Mouse (Mus musculus) spleen, adult 2 months (tissue): ENCODE measurements at regions not wholly inside any gene's neighbourhood (a gene's known extent, or its start where the extent isn't known, plus 50 kb on each side); places are given as distances from the start of the nearest gene placed in this dataset.

Experiments used
- DNase-seq, 2 experiments: peaks; one replicate each; pipeline versions ENCODE4 v3.0.0 to v3.0.0-alpha.2; 2012 to 2021; ENCODE audit warnings: low spot score in 2 of 2, low read depth in 1 of 2
- H3K27ac ChIP-seq: fragments of 200-500 bp; 2 replicates; pipeline ENCODE4 v1.5.1; 2012; ENCODE audit warnings: low read length, inconsistent platforms; ENCODE audit not compliant: insufficient read depth
- H3K27me3 ChIP-seq: fragments of 200-500 bp; 2 replicates; pipeline ENCODE4 v1.6.1; 2012; ENCODE audit warnings: mild to moderate bottlenecking, moderate library complexity, low read length, inconsistent platforms; ENCODE audit not compliant: control insufficient read depth, insufficient read depth
- H3K36me3 ChIP-seq: fragments of 200-500 bp; 2 replicates; pipeline ENCODE4 v1.6.1; 2012; ENCODE audit warnings: mild to moderate bottlenecking, low read length, inconsistent platforms; ENCODE audit not compliant: control insufficient read depth, insufficient read depth
- H3K4me1 ChIP-seq: fragments of 200-500 bp; 2 replicates; pipeline ENCODE4 v1.6.1; 2011; ENCODE audit warnings: inconsistent platforms; ENCODE audit not compliant: control insufficient read depth, insufficient read depth, insufficient read length
- H3K4me3 ChIP-seq: fragments of 200-500 bp; 2 replicates; pipeline ENCODE4 v1.5.1; 2011; ENCODE audit warnings: mild to moderate bottlenecking, inconsistent platforms; ENCODE audit not compliant: insufficient read depth, insufficient read length; ENCODE audit errors: extremely low read depth
- CTCF ChIP-seq: fragments of 200-500 bp; IDR thresholded peaks from 2 replicates; pipeline ENCODE4 v1.5.1; 2011; ENCODE audit warnings: mild to moderate bottlenecking, inconsistent platforms; ENCODE audit not compliant: insufficient read depth, insufficient read length, insufficient replicate concordance; ENCODE audit errors: extremely low read depth
- POLR2A ChIP-seq: fragments of 200-500 bp; IDR thresholded peaks from 2 replicates; pipeline ENCODE4 v1.6.1; 2011; ENCODE audit warnings: low read depth, low read length, inconsistent platforms
- WGBS: fragments of 180-500 bp; shearing (Covaris S2); methylation state at CpG from one replicate; pipeline ENCODE4 v1.1.7; 2018; 5-methylcytosine and 5-hydroxymethylcytosine counted together

- DNase-seq, result no peak
- no peak overlapping the region for H3K27ac ChIP-seq
- 68% methylated on average over 3 of the region's 3 CpGs for WGBS
Measured at GRCm38 (mm10) chr3:102346077-102346476, 123.6 kb upstream of the Ngf start.

GRCm38 (mm10) chr3:102345291-102345690 is 124.4 kb upstream of the Ngf start:
- Histone ChIP-seq H3K36me3 (no peaks in the 10 kb centered on the region), H3K27me3 (no peaks in the 10 kb centered on the region), H3K27ac (no peak overlapping the region), H3K4me3 (no peak overlapping the region), H3K4me1 (no peaks in the 10 kb centered on the region)
- DNase-seq, result no peak
- TF ChIP-seq CTCF, result no peak
- no peak for TF ChIP-seq POLR2A
- 80% methylated on average over 5 of the region's 5 CpGs for WGBS

More at GRCm38 (mm10) chr3:102346077-102346476, 123.6 kb upstream of the Ngf start:
- Histone ChIP-seq H3K4me3 (no peak overlapping the region), H3K36me3 (no peaks in the 10 kb centered on the region), H3K27me3 (no peaks in the 10 kb centered on the region), H3K4me1 (no peaks in the 10 kb centered on the region)
- TF ChIP-seq POLR2A (no peak), CTCF (no peak)

GRCm38 (mm10) chr3:102340731-102341130 is 129.0 kb upstream of the Ngf start:
- Histone ChIP-seq H3K4me3 (no peak overlapping the region), H3K27ac (no peak overlapping the region), H3K27me3 (no peaks in the 10 kb centered on the region), H3K36me3 (no peaks in the 10 kb centered on the region), H3K4me1 (no peaks in the 10 kb centered on the region)
- DNase-seq, result no peak
- 47% methylated on average over 5 of the region's 5 CpGs for WGBS
- TF ChIP-seq POLR2A, result no peak
- TF ChIP-seq CTCF, result no peak

GRCm38 (mm10) chr3:102337881-102338280 is 131.8 kb upstream of the Ngf start:
- DNase-seq, result no peak
- H3K36me3 ChIP-seq, result no peaks in the 10 kb centered on the region
- no peak overlapping the region for H3K27ac ChIP-seq
- 80% methylated on average over 8 of the region's 8 CpGs for WGBS
- H3K4me1 ChIP-seq, result no peaks in the 10 kb centered on the region
- no peaks in the 10 kb centered on the region for H3K27me3 ChIP-seq
- TF ChIP-seq CTCF (no peak), POLR2A (no peak)
- H3K4me3 ChIP-seq, result no peak overlapping the region

GRCm38 (mm10) chr3:102336184-102336583 is 131.7 kb upstream of the Vangl1 start:
- no peak overlapping the region for H3K4me3 ChIP-seq
- no peaks in the 10 kb centered on the region for H3K27me3 ChIP-seq
- no peak overlapping the region for H3K27ac ChIP-seq
- TF ChIP-seq CTCF (no peak), POLR2A (no peak)
- H3K36me3 ChIP-seq, result no peaks in the 10 kb centered on the region
- DNase-seq, result no peak
- no peaks in the 10 kb centered on the region for H3K4me1 ChIP-seq
- WGBS, result 80% methylated on average over 2 of the region's 2 CpGs

- Histone ChIP-seq H3K27ac (no peak overlapping the region), H3K27me3 (no peaks in the 10 kb centered on the region), H3K36me3 (no peaks in the 10 kb centered on the region), H3K4me3 (no peak overlapping the region), H3K4me1 (no peaks in the 10 kb centered on the region)
- TF ChIP-seq POLR2A (no peak), CTCF (0 out of 2 replicates have a peak, but pooled peaks have one; percentile 10)
- DNase-seq, result no peak
- 78% methylated on average over 3 of the region's 3 CpGs for WGBS
Measured at GRCm38 (mm10) chr3:102335146-102335545, 130.7 kb upstream of the Vangl1 start.

- no peak overlapping the region for H3K4me3 ChIP-seq
- no peak overlapping the region for H3K27ac ChIP-seq
- no peaks in the 10 kb centered on the region for H3K4me1 ChIP-seq
- WGBS, result 64% methylated on average over 3 of the region's 3 CpGs
- no peak for DNase-seq
- no peak for TF ChIP-seq CTCF
- TF ChIP-seq POLR2A, result no peak
- no peaks in the 10 kb centered on the region for H3K27me3 ChIP-seq
- no peaks in the 10 kb centered on the region for H3K36me3 ChIP-seq
Measured at GRCm38 (mm10) chr3:102332221-102332620, 127.7 kb upstream of the Vangl1 start.
